Mouse (Mus musculus) MEL (cell line): ENCODE measurements around the gene Tmem198.

ENCODE experiments used
- BHLHE40 ChIP-seq: IDR thresholded peaks from 2 replicates; pipeline ENCODE4 v1.6.1; 2012; ENCODE audit warnings: low read depth, mild to moderate bottlenecking, inconsistent platforms, low read length, improper control_type of control experiment, borderline replicate concordance
- CTCF ChIP-seq, 3 experiments: IDR thresholded peaks in 2 of 3; conservative IDR thresholded peaks in 1 of 3; 2 replicates each; pipeline ENCODE4 v1.5.1; 2011 to 2012; ENCODE audit warnings: low read length in 3 of 3, low read depth in 2 of 3, mild to moderate bottlenecking in 2 of 3, improper control_type of control experiment in 1 of 3, inconsistent platforms in 1 of 3, mixed read lengths in 1 of 3, moderate library complexity in 1 of 3; ENCODE audit not compliant: control insufficient read depth in 1 of 3, insufficient read depth in 1 of 3, poor library complexity in 1 of 3, severe bottlenecking in 1 of 3
- EP300 ChIP-seq, 2 experiments: IDR thresholded peaks; 2 replicates each; pipeline ENCODE4 v1.6.1; 2011; ENCODE audit warnings: improper control_type of control experiment in 2 of 2, low read length in 2 of 2, low read depth in 1 of 2, mild to moderate bottlenecking in 1 of 2
- MAFK ChIP-seq: IDR thresholded peaks from 2 replicates; pipeline ENCODE4 v1.6.1; 2011; ENCODE audit warnings: low read depth, mild to moderate bottlenecking, low read length, improper control_type of control experiment, borderline replicate concordance
- NRF1 ChIP-seq: IDR thresholded peaks from 2 replicates; pipeline ENCODE4 v1.6.1; 2014; ENCODE audit warnings: low read depth, mild to moderate bottlenecking, inconsistent platforms, low read length, improper control_type of control experiment, moderate library complexity; ENCODE audit not compliant: poor library complexity, insufficient read depth, severe bottlenecking
- POLR2A ChIP-seq, 2 experiments: IDR thresholded peaks; 2 replicates each; pipeline ENCODE4 v1.6.1; 2011 to 2012; ENCODE audit warnings: low read length in 2 of 2, mild to moderate bottlenecking in 2 of 2, control low read depth in 1 of 2, improper control_type of control experiment in 1 of 2, low read depth in 1 of 2, moderate library complexity in 1 of 2; ENCODE audit not compliant: control insufficient read depth in 1 of 2, insufficient read depth in 1 of 2, poor library complexity in 1 of 2
- POLR2AphosphoS5 ChIP-seq: IDR thresholded peaks from 2 replicates; pipeline ENCODE4 v1.6.1; 2012; ENCODE audit warnings: low read depth, borderline replicate concordance, mild to moderate bottlenecking, inconsistent platforms, low read length, moderate library complexity, mixed read lengths
- ZKSCAN1 ChIP-seq: IDR thresholded peaks from 2 replicates; pipeline ENCODE4 v1.6.1; 2012; ENCODE audit warnings: low read depth, mild to moderate bottlenecking, inconsistent platforms, low read length, improper control_type of control experiment, moderate library complexity

DNA sequence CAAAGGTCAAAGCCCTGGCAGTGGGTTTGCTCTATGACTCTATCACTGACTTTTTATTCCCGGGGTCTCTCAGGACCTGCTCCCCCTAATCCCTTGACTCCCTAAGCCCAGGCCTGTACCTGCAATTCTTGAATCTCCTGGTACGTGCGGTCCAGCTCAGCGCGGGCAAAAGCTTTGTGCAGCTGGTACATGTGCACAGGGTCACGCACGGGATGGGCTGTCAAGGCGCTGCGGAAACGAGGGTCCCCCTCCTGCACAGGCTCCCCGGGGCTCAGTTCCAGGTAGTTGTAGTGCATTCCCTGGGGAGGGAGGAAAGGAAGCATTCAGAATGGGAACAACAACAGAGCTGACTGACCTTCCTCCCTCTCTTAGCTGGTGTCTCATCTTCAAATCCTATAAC lies 2.9 kb upstream of the Tmem198 start:
- no peak for TF ChIP-seq CTCF (IDR thresholded peaks at IDR 0.05 in 2 of 3, conservative IDR thresholded peaks at IDR 0.05 in 1 of 3; ENCODE audit: control insufficient read depth in 1 of 3, insufficient read depth in 1 of 3, low read depth in 2 of 3, low read length in 3 of 3, poor library complexity in 1 of 3, severe bottlenecking in 1 of 3)
- no peak for TF ChIP-seq BHLHE40
- TF ChIP-seq ZKSCAN1, result no peak
- TF ChIP-seq POLR2A (IDR thresholded peaks at IDR 0.05; ENCODE audit: control insufficient read depth in 1 of 2, insufficient read depth in 1 of 2, low read depth in 1 of 2, low read length in 2 of 2, poor library complexity in 1 of 2), result no peak
- TF ChIP-seq MAFK, result no peak
- no peak for TF ChIP-seq POLR2AphosphoS5
- no peak for TF ChIP-seq NRF1
- TF ChIP-seq EP300 (IDR thresholded peaks at IDR 0.05; ENCODE audit: low read depth in 1 of 2, low read length in 2 of 2), result no peak
